Mouse (Mus musculus): ENCODE results near the gene BC055324. TPM values are rescaled to one million over a fixed set of nuclear protein-coding genes. Genes with fewer than 3 reads are reported as not detected.

The BC055324 gene
- polyA plus RNA-seq, 1 experiment, result 10.7 TPM

- WGBS, result under 1% methylated on average over 12 of the region's 12 CpGs
- Histone ChIP-seq H3K4me3 (replicated peaks; ENCODE audit: control insufficient read depth, low read depth, low read length) (peak overlapping the region; percentile 100), H3K4me1 (ENCODE audit: control insufficient read depth, insufficient read depth, low read length) (no peaks in the 10 kb centered on the region; the same call in 1 of the 2 replicates), H3K27ac (ENCODE audit: control insufficient read depth, insufficient read depth, low read depth, low read length, poor library complexity) (peak overlapping the region; percentile 84; the same call in 1 of the 2 replicates)
- TF ChIP-seq CTCF (IDR thresholded peaks at IDR 0.05; ENCODE audit: control insufficient read depth, insufficient read depth, low read length), result no peak
- no peak for TF ChIP-seq POLR2A (IDR thresholded peaks at IDR 0.05; ENCODE audit: borderline replicate concordance, control insufficient read depth, low read depth, low read length)
Measured at GRCm38 (mm10) chr1:163930458-163930794, 64.2 kb downstream of the BC055324 start.

- H3K27ac ChIP-seq (ENCODE audit: control insufficient read depth, insufficient read depth, low read depth, low read length, poor library complexity), result peak overlapping the region; percentile 84
- WGBS, result under 1% methylated on average over 77 of the region's 77 CpGs
- no peaks in the 10 kb centered on the region; the same call in 1 of the 2 replicates for H3K4me1 ChIP-seq (ENCODE audit: control insufficient read depth, insufficient read depth, low read length)
- TF ChIP-seq POLR2A (IDR thresholded peaks at IDR 0.05; ENCODE audit: borderline replicate concordance, control insufficient read depth, low read depth, low read length) (peak; percentile 38; the same call in 1 of the 2 replicates), CTCF (IDR thresholded peaks at IDR 0.05; ENCODE audit: control insufficient read depth, insufficient read depth, low read length) (no peak)
- peak overlapping the region; percentile 100 for H3K4me3 ChIP-seq (replicated peaks; ENCODE audit: control insufficient read depth, low read depth, low read length)
Measured at GRCm38 (mm10) chr1:163929636-163930457, 64.7 kb downstream of the BC055324 start.

DNA sequence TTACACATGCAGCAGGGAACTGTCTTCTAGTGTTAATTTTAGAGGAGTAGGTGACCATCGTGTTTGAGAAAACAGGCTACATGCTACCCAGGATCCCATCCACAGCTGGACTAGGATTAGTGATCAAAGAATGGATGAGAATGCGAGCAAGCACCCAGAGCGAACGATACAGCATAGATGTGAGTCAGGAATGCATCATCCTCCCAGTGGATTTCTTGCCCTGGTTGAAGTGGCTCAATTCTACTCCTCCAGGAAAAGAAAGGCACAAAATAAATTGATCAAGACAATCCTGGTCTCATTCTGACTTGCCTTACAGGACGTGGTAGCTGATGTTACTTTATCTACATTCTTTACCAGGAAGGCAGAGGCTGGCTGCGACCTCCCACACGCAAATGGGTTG is 65.8 kb downstream of the BC055324 start, which contains the start of gene Scyl3:
Gene Scyl3, plus strand, starts transcription at position 255 of the 400 bp plus-strand sequence.
- peak within 1 kb of the TSS; percentile 100 for H3K4me3 ChIP-seq (replicated peaks; ENCODE audit: control insufficient read depth, low read depth, low read length)
- WGBS, result 77% methylated on average over 7 of the region's 7 CpGs
- TF ChIP-seq CTCF (IDR thresholded peaks at IDR 0.05; ENCODE audit: control insufficient read depth, insufficient read depth, low read length), result no peak
- TF ChIP-seq POLR2A (IDR thresholded peaks at IDR 0.05; ENCODE audit: borderline replicate concordance, control insufficient read depth, low read depth, low read length), result no peak
- H3K4me1 ChIP-seq (ENCODE audit: control insufficient read depth, insufficient read depth, low read length), result no peaks in the 10 kb centered on the region; the same call in 1 of the 2 replicates
- H3K27ac ChIP-seq (ENCODE audit: control insufficient read depth, insufficient read depth, low read depth, low read length, poor library complexity), result peak within 1 kb of the TSS; percentile 84

- Histone ChIP-seq H3K27ac (ENCODE audit: control insufficient read depth, insufficient read depth, low read depth, low read length, poor library complexity) (no peak overlapping the region), H3K4me1 (ENCODE audit: control insufficient read depth, insufficient read depth, low read length) (no peaks in the 10 kb centered on the region; the same call in 1 of the 2 replicates), H3K4me3 (replicated peaks; ENCODE audit: control insufficient read depth, low read depth, low read length) (no peak overlapping the region)
- TF ChIP-seq POLR2A (IDR thresholded peaks at IDR 0.05; ENCODE audit: borderline replicate concordance, control insufficient read depth, low read depth, low read length), result no peak
- TF ChIP-seq CTCF (IDR thresholded peaks at IDR 0.05; ENCODE audit: control insufficient read depth, insufficient read depth, low read length), result no peak
- WGBS, result 88% methylated on average over 8 of the region's 8 CpGs
Measured at GRCm38 (mm10) chr1:163924093-163924492, 70.5 kb downstream of the BC055324 start.

DNA sequence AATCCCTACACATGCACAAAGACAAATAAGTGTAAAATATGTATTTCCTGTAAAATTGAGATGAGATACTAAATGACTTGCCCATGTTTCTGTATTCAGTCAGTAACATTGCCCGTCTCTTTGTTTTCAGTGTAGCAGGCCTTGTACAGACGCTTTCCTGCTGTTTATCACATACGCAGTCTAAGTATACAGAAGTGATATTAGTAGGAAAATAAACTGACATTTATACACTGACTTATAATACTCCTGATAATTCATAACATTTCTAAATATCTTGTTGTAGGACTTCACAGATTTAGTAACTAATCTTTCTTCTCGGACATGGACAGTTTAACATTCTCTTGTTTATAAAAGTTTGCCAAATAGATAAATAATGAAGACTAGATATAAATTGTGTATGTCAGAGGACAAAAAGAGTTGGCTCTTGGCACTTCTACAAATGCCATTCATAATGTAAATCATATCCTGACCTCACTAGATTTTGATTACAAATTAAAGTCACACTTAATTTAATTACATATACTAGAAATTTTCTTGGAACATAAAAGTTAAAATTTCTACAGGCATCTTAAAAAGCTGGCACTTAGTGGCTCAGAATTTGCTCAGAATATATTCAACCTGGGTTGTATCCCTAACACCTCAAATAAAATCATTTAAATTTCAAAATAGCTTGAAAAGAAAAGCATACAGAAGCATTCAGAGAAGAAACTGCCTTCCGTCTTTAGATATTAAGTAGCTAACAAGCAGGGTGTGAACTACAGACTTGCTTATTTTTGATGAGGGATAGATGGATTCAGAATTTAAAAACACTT is 77.0 kb downstream of the BC055324 start:
- Histone ChIP-seq H3K27ac (ENCODE audit: control insufficient read depth, insufficient read depth, low read depth, low read length, poor library complexity) (no peak overlapping the region), H3K4me3 (replicated peaks; ENCODE audit: control insufficient read depth, low read depth, low read length) (no peak overlapping the region), H3K4me1 (ENCODE audit: control insufficient read depth, insufficient read depth, low read length) (no peaks in the 10 kb centered on the region)
- TF ChIP-seq CTCF (IDR thresholded peaks at IDR 0.05; ENCODE audit: control insufficient read depth, insufficient read depth, low read length) (no peak), POLR2A (IDR thresholded peaks at IDR 0.05; ENCODE audit: borderline replicate concordance, control insufficient read depth, low read depth, low read length) (no peak)
- 89% methylated on average over 5 of the region's 5 CpGs for WGBS

DNA sequence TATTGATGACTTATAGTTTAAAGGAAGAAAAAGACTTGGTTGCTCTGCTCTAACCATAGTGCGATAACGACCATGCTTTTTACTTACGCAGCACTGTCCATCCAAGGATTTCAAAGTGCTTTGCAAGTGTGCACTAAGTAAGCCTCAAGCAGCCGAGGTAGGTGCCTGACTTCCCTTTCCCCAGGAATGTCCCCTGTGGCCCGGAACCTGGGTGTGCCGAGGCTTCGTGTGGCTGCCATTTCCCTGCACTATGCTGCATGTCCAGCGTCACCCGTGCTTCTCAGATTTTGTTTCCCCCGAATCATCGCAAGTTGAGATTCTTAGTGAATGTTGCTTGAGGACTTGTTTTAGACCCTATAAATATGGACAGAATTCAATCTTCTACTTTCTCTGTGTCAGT is 82.6 kb downstream of the BC055324 start:
- H3K27ac ChIP-seq (ENCODE audit: control insufficient read depth, insufficient read depth, low read depth, low read length, poor library complexity), result no peak overlapping the region
- TF ChIP-seq CTCF (IDR thresholded peaks at IDR 0.05; ENCODE audit: control insufficient read depth, insufficient read depth, low read length), result no peak
- TF ChIP-seq POLR2A (IDR thresholded peaks at IDR 0.05; ENCODE audit: borderline replicate concordance, control insufficient read depth, low read depth, low read length), result no peak
- H3K4me1 ChIP-seq (ENCODE audit: control insufficient read depth, insufficient read depth, low read length), result no peaks in the 10 kb centered on the region
- WGBS, result 88% methylated on average over 11 of the region's 11 CpGs
- no peak overlapping the region for H3K4me3 ChIP-seq (replicated peaks; ENCODE audit: control insufficient read depth, low read depth, low read length)

GRCm38 (mm10) chr1:163910785-163911184 is 83.8 kb downstream of the BC055324 start:
- Histone ChIP-seq H3K4me1 (ENCODE audit: control insufficient read depth, insufficient read depth, low read length) (no peaks in the 10 kb centered on the region), H3K4me3 (replicated peaks; ENCODE audit: control insufficient read depth, low read depth, low read length) (no peak overlapping the region), H3K27ac (ENCODE audit: control insufficient read depth, insufficient read depth, low read depth, low read length, poor library complexity) (no peak overlapping the region)
- no peak for TF ChIP-seq CTCF (IDR thresholded peaks at IDR 0.05; ENCODE audit: control insufficient read depth, insufficient read depth, low read length)
- no peak for TF ChIP-seq POLR2A (IDR thresholded peaks at IDR 0.05; ENCODE audit: borderline replicate concordance, control insufficient read depth, low read depth, low read length)
- WGBS, result 94% methylated on average over 9 of the region's 9 CpGs

- Histone ChIP-seq H3K27ac (ENCODE audit: control insufficient read depth, insufficient read depth, low read depth, low read length, poor library complexity) (no peak overlapping the region), H3K4me1 (ENCODE audit: control insufficient read depth, insufficient read depth, low read length) (no peaks in the 10 kb centered on the region), H3K4me3 (replicated peaks; ENCODE audit: control insufficient read depth, low read depth, low read length) (no peak overlapping the region)
- 9% methylated on average over 2 of the region's 2 CpGs for WGBS
- TF ChIP-seq CTCF (IDR thresholded peaks at IDR 0.05; ENCODE audit: control insufficient read depth, insufficient read depth, low read length), result no peak
- TF ChIP-seq POLR2A (IDR thresholded peaks at IDR 0.05; ENCODE audit: borderline replicate concordance, control insufficient read depth, low read depth, low read length), result no peak
Measured at GRCm38 (mm10) chr1:163910343-163910742, 84.3 kb downstream of the BC055324 start.

All from bone marrow, adult 2 months (tissue).